Mouse (Mus musculus) B cell, adult 2 months (primary cell): Measurements from ENCODE around the gene Olfr361.
"Not testable (repeated sequence)": the region's sequence is repeated elsewhere in the genome, so short reads cannot be mapped to it uniquely, and the experiment has no call there.

Experiments
- DNase-seq, 2 experiments: peaks; one replicate each; pipeline ENCODE4 v3.0.0; 2022

The Olfr361 gene

GRCm38 (mm10) chr2:37089190-37089589 lies at the start of gene Olfr361:
TSS of gene Olfr361 (minus strand) at chr2:37089290.
- not testable (repeated sequence) for DNase-seq

- DNase-seq = no peak
These were observed 28.7 kb upstream of the Olfr361 start, which contains the start of gene Olfr362 for GRCm38 (mm10) chr2:37117810-37118209. TSS of gene Olfr362 (minus strand) at chr2:37117910.

GRCm38 (mm10) chr2:37065446-37065845 lies 23.6 kb downstream of the Olfr361 start, which contains the start of gene Olfr360:
TSS of gene Olfr360 (plus strand) at chr2:37065746.
- DNase-seq = no peak
